Mouse (Mus musculus) adrenal gland, postnatal 14 days (tissue): Measurements from ENCODE around the gene Lhx9. TPM values are rescaled to one million over a fixed set of nuclear protein-coding genes. Genes with fewer than 3 reads are reported as not detected.

Experiments
- DNase-seq: peaks from one replicate; pipeline ENCODE4 v3.0.0; 2021; ENCODE audit warnings: mixed read lengths
- total RNA-seq: library from RNA; stranded (reverse); gene quantifications from 2 replicates; pipeline ENCODE4 v1.2.3, GENCODE M21; 2021

Lhx9 gene
- total RNA-seq, 1 experiment from 2014 or later: 0.30 TPM

GRCm38 (mm10) chr1:138839809-138840430 lies 8.5 kb downstream of the Lhx9 start:
- DNase-seq: no peak

- no peak for DNase-seq
Measured at GRCm38 (mm10) chr1:138839291-138839690, 9.1 kb downstream of the Lhx9 start.

DNA sequence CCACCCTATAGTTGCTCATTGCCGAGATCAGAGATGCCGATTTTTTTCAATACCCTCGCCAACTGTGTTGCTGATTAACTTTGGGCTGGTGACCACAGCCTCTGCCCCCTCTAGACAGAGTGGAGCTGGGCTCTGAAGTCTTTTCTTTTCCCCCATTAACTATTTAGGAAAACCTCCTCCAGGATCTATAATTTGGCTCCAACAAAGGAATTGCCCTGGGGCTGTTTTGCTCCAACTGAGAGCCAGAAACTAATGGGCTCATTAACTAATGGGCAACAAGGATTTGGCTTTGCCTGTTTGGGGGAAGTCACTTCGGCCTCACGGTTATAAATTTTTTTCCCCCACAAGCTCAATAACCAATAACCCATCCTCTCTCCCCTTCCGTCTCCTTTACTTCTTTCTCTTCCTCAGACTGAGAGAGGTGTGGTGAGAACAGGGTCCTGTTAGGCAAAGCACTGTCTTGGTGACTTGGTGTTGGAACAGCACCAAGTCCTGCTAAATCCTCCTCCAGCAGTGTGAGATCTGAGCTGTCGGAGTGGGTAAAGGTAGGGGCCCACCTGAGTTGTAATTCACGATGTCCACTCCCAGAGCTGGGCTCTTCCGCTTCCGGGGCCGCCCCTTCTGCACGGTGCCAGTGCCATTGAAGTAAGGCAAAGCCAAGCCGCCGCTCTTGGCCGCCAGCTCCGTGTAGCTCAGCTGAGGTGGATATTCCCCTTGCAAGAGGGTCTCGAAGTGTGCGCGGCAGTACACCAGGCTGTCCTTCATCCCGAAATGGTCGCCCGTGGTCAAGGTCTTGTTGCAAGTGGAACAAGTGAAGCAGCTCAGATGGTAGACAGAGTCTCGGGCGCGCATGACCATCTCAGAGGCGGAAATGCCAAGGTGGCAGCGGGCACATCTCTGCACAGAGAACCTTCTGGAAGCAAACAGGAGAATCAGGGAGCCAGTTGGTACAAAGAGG lies 10.3 kb downstream of the Lhx9 start:
- no peak for DNase-seq

GRCm38 (mm10) chr1:138835355-138835900 lies 12.9 kb downstream of the Lhx9 start:
- DNase-seq: peak; percentile 36

GRCm38 (mm10) chr1:138831309-138831708 lies 17.1 kb downstream of the Lhx9 start:
- no peak for DNase-seq

- DNase-seq: no peak
Measured at GRCm38 (mm10) chr1:138826841-138827240, 21.5 kb downstream of the Lhx9 start.

GRCm38 (mm10) chr1:138822985-138823322 lies 25.4 kb downstream of the Lhx9 start:
- no peak for DNase-seq

DNA sequence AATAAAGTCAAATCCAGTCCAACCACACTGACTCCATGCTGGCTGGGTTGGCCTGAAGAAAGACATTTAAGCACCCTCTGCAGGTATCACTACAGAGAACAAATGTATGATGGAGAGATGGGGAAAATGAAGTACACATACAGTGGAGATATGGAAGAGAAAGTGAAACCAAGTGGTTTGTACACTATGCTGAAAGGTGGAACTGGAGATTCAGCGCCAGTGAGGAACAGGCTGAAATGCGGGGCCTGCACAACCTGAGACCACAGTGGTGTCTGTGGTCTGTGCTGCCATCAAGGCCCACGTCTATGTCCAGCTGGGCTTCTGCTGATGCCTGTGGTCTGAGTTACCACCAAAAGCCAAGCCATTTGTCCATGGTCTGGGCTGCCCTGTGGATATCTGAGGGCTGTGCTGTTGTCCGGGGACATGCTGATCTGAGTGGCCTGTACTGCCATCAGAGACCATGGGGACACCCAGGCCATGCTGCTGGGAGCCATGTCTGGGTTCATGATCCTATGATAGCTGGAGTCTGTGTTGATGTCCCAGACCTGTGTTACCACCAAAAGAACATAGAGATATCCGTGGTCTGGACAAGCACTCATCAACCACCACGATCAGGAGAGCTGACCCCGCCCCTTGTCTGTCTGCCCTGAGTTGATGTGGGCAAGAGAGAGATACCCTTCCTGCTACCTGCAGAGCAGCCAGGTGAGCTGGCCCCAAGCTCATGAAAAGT lies 26.0 kb downstream of the Lhx9 start:
- DNase-seq: no peak

GRCm38 (mm10) chr1:138801732-138802131 lies 46.6 kb downstream of the Lhx9 start:
- DNase-seq: no peak

- no peak for DNase-seq
Measured at GRCm38 (mm10) chr1:138801296-138801695, 47.1 kb downstream of the Lhx9 start.

DNA sequence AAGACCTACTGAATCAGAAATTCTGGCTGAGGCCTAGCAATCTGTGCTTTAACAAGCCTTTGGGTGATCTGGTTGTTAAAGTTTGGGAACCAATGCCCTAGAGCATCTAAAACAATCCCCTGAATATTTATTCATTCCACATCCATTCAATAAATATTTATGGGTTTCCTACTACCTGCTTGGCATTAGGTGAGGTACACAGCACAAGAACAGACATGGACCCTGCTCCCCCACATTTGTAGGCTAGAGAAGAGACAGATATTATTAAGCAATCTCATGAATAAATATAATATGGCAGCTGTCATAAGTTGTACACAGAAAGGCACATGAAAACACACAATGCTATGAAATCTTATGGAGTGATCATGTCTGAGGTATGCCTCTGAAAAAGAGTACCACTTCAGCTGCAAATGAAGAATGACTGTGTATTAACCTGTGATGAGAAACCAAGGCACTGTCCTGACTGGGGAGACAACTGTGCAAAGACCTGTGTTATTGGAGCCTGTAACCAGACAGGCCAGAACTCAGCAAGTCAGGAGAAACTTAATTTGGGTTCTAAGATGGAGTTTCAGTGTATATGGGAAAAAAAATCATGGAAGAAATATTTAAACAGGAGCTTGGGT lies 48.6 kb downstream of the Lhx9 start:
- no peak for DNase-seq

- DNase-seq: no peak
Measured at GRCm38 (mm10) chr1:138798110-138798509, 50.3 kb downstream of the Lhx9 start.

DNA sequence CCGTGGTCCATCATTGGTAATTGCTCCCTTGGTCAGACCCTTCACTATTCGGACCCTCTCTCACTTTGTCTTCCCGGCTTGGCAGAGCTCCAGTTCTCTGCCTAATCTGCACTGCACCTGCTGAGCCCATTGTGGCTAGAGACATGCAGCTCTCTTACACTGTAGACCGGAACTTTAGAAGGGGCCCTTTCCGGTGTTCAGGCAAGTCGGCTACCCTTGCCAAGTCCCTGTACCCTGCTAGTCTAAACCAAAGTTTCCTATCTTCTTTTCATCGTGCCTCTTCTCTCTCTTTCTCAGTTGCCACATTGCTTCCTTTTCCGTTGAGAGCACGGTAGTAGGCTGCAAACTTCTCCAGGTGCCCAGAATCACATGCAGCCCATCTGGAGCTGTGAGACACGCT lies 62.5 kb downstream of the Lhx9 start:
- DNase-seq: no peak

- no peak for DNase-seq
Measured at GRCm38 (mm10) chr1:138784019-138784418, 64.4 kb downstream of the Lhx9 start.

Other genes with a start within 250 kb of the Lhx9 start
- 44.8 and 50.4 TPM in 2 replicates for gene Nek7, start 228.4 kb downstream of the Lhx9 start, total RNA-seq
- 15.9 and 21.0 TPM in 2 replicates for gene 2310009B15Rik, start 8.3 kb upstream of the Lhx9 start, total RNA-seq
- 19.3 and 23.7 TPM in 2 replicates for gene Dennd1b, start 114.9 kb upstream of the Lhx9 start, total RNA-seq